Mouse (Mus musculus) hindbrain, postnatal 0 days (tissue): ENCODE measurements around the gene Hmgcl. TPM values are rescaled to one million over a fixed set of nuclear protein-coding genes. Genes with fewer than 3 reads are reported as not detected.

Source experiments
- ATAC-seq: fragments of 200-750 bp; cut with Nextera tagmentation; 2 replicates; pipeline ENCODE4 v1.8.0; 2017; ENCODE audit warnings: mild to moderate bottlenecking, moderate TSS enrichment, moderate library complexity
- DNase-seq: peaks from one replicate; pipeline ENCODE4 v3.0.0-alpha.2; 2015; ENCODE audit warnings: low spot score
- H3K27ac ChIP-seq: fragments of 300-500 bp; sonication (generic); 2 replicates; pipeline ENCODE4 v1.5.1; 2014; ENCODE audit warnings: mild to moderate bottlenecking
- H3K27me3 ChIP-seq: fragments of 300-500 bp; sonication (generic); 2 replicates; pipeline ENCODE4 v1.6.1; 2014; ENCODE audit warnings: low read length, mixed read lengths; ENCODE audit not compliant: insufficient read depth
- H3K36me3 ChIP-seq: fragments of 300-500 bp; sonication (generic); 2 replicates; pipeline ENCODE4 v1.6.1; 2014; ENCODE audit warnings: low read length, mixed read lengths; ENCODE audit not compliant: insufficient read depth
- H3K4me1 ChIP-seq: fragments of 300-500 bp; sonication (generic); 2 replicates; pipeline ENCODE4 v1.6.1; 2014; ENCODE audit warnings: antibody characterized with exemption, low read length, mixed read lengths; ENCODE audit not compliant: insufficient read depth
- H3K4me2 ChIP-seq: fragments of 300-500 bp; sonication (generic); 2 replicates; pipeline ENCODE4 v1.6.1; 2014; ENCODE audit warnings: low read depth, mild to moderate bottlenecking, low read length, moderate library complexity, mixed read lengths
- H3K4me3 ChIP-seq: fragments of 300-500 bp; sonication (generic); 2 replicates; pipeline ENCODE4 v1.5.1; 2014; ENCODE audit warnings: low read length
- H3K9ac ChIP-seq: fragments of 300-500 bp; sonication (generic); replicated peaks from 2 replicates; pipeline ENCODE4 v1.6.1; 2014; ENCODE audit warnings: mild to moderate bottlenecking, low read length, moderate library complexity, mixed read lengths
- H3K9me3 ChIP-seq: fragments of 300-500 bp; sonication (generic); 2 replicates; pipeline ENCODE4 v1.6.1; 2016; ENCODE audit warnings: low read length, mixed read lengths
- CTCF ChIP-seq: IDR thresholded peaks from 2 replicates; pipeline ENCODE4 v1.5.1; 2016; ENCODE audit warnings: antibody characterized with exemption, control low read depth, low read depth
- WGBS: fragments of 180-500 bp; shearing (Covaris S2); extraction: QIAGEN DNeasy Blood & Tissue Kit; methylation state at CpG from one replicate; pipeline ENCODE4 v1.1.7; 2014; 5-methylcytosine and 5-hydroxymethylcytosine counted together
- polyA plus RNA-seq: library from polyadenylated mRNA; unstranded; fragments of >200 nt; fragmentation: Nextera tagmentation; extraction: Ambion mirVana; gene quantifications from 2 replicates; pipeline ENCODE4 v1.2.1, GENCODE M21; 2015
- total RNA-seq: library from RNA; depleted of rRNA; stranded (reverse); fragments of >200 nt; gene quantifications from 2 replicates; pipeline ENCODE4 v1.2.3, GENCODE M21; 2014

Gene Hmgcl
- total and polyA plus RNA-seq, 2 experiments from 2014 or later, result 38.6 to 55.0 TPM

GRCm38 (mm10) chr4:135909326-135910066 is 36.8 kb upstream of the Hmgcl start:
- no peak overlapping the region for H3K4me2 ChIP-seq
- H3K4me3 ChIP-seq, result no peak overlapping the region
- no peak overlapping the region for H3K9ac ChIP-seq
- H3K36me3 ChIP-seq, result no peaks in the 10 kb centered on the region
- H3K27me3 ChIP-seq, result no peaks in the 10 kb centered on the region
- H3K9me3 ChIP-seq, result no peaks in the 10 kb centered on the region
- no peak overlapping the region for H3K27ac ChIP-seq
- 77% methylated on average over 13 of the region's 13 CpGs for WGBS
- TF ChIP-seq CTCF, result no peak
- no peak for ATAC-seq
- no peak for DNase-seq
- H3K4me1 ChIP-seq, result no peaks in the 10 kb centered on the region

GRCm38 (mm10) chr4:135911531-135911930 is 34.7 kb upstream of the Hmgcl start:
- DNase-seq (no peak), ATAC-seq (no peak)
- Histone ChIP-seq H3K9ac (no peak overlapping the region), H3K4me3 (no peak overlapping the region), H3K4me1 (no peaks in the 10 kb centered on the region), H3K4me2 (no peak overlapping the region), H3K27me3 (no peaks in the 10 kb centered on the region), H3K36me3 (no peaks in the 10 kb centered on the region), H3K9me3 (no peaks in the 10 kb centered on the region), H3K27ac (no peak overlapping the region)
- WGBS, result 56% methylated on average over 7 of the region's 7 CpGs
- no peak for TF ChIP-seq CTCF

GRCm38 (mm10) chr4:135912164-135912563 is 34.1 kb upstream of the Hmgcl start:
- no peak overlapping the region for H3K4me3 ChIP-seq
- H3K4me1 ChIP-seq, result no peaks in the 10 kb centered on the region
- H3K9me3 ChIP-seq, result no peaks in the 10 kb centered on the region
- H3K36me3 ChIP-seq, result no peaks in the 10 kb centered on the region
- ATAC-seq (no peak), DNase-seq (peak; percentile 24)
- no peak for TF ChIP-seq CTCF
- H3K9ac ChIP-seq, result no peak overlapping the region
- H3K27ac ChIP-seq, result no peak overlapping the region
- WGBS, result 28% methylated on average over 3 of the region's 3 CpGs
- no peaks in the 10 kb centered on the region for H3K27me3 ChIP-seq
- no peak overlapping the region for H3K4me2 ChIP-seq

GRCm38 (mm10) chr4:135912835-135913234 is 33.4 kb upstream of the Hmgcl start:
- no peak overlapping the region for H3K27ac ChIP-seq
- ATAC-seq (peak; percentile 79), DNase-seq (peak; percentile 72)
- H3K9me3 ChIP-seq, result no peaks in the 10 kb centered on the region
- no peak overlapping the region for H3K9ac ChIP-seq
- no peaks in the 10 kb centered on the region for H3K4me1 ChIP-seq
- no peaks in the 10 kb centered on the region for H3K36me3 ChIP-seq
- TF ChIP-seq CTCF, result no peak
- 7% methylated on average over 3 of the region's 3 CpGs for WGBS
- H3K27me3 ChIP-seq, result no peaks in the 10 kb centered on the region
- no peak overlapping the region for H3K4me2 ChIP-seq
- H3K4me3 ChIP-seq, result no peak overlapping the region

GRCm38 (mm10) chr4:135913433-135913832 is 32.8 kb upstream of the Hmgcl start:
- no peak overlapping the region for H3K4me2 ChIP-seq
- TF ChIP-seq CTCF, result no peak
- DNase-seq (no peak), ATAC-seq (no peak)
- no peak overlapping the region for H3K4me3 ChIP-seq
- H3K9ac ChIP-seq, result no peak overlapping the region
- no peaks in the 10 kb centered on the region for H3K9me3 ChIP-seq
- whole genome bisulfite sequencing, result 77% methylated on average over 4 of the region's 4 CpGs
- no peaks in the 10 kb centered on the region for H3K36me3 ChIP-seq
- H3K27ac ChIP-seq, result no peak overlapping the region
- no peaks in the 10 kb centered on the region for H3K4me1 ChIP-seq
- no peaks in the 10 kb centered on the region for H3K27me3 ChIP-seq

- no peak overlapping the region for H3K9ac ChIP-seq
- peaks cover 5% of the 10 kb centered on the region; the same call in 1 of the 2 replicates for H3K4me1 ChIP-seq
- no peak overlapping the region for H3K27ac ChIP-seq
- DNase-seq (no peak), ATAC-seq (no peak)
- no peaks in the 10 kb centered on the region for H3K27me3 ChIP-seq
- WGBS, result 90% methylated on average over 13 of the region's 13 CpGs
- H3K9me3 ChIP-seq, result no peaks in the 10 kb centered on the region
- no peak overlapping the region for H3K4me2 ChIP-seq
- TF ChIP-seq CTCF, result no peak
- H3K36me3 ChIP-seq, result no peaks in the 10 kb centered on the region
- no peak overlapping the region for H3K4me3 ChIP-seq
Observed at GRCm38 (mm10) chr4:135918635-135919279, 27.5 kb upstream of the Hmgcl start.

GRCm38 (mm10) chr4:135919280-135919639 is 27.0 kb upstream of the Hmgcl start:
- Histone ChIP-seq H3K4me1 (peaks cover 5% of the 10 kb centered on the region; the same call in 1 of the 2 replicates), H3K9me3 (no peaks in the 10 kb centered on the region), H3K36me3 (no peaks in the 10 kb centered on the region), H3K9ac (no peak overlapping the region), H3K27me3 (no peaks in the 10 kb centered on the region), H3K4me3 (no peak overlapping the region), H3K4me2 (no peak overlapping the region), H3K27ac (no peak overlapping the region)
- no peak for TF ChIP-seq CTCF
- no peak for ATAC-seq
- no peak for DNase-seq
- WGBS, result 93% methylated on average over 3 of the region's 3 CpGs
